Mouse (Mus musculus): ENCODE measurements around the gene Hsd17b3.

GRCm38 (mm10) chr13:64049535-64049934 lies 39.5 kb downstream of the Hsd17b3 start:
- TF ChIP-seq POLR2A (IDR thresholded peaks at IDR 0.05; ENCODE audit: low read depth, low read length) (no peak), CTCF (conservative IDR thresholded peaks at IDR 0.05; ENCODE audit: insufficient read depth, insufficient read length, low read depth, low read length) (no peak)
